Mouse (Mus musculus): ENCODE measurements around the gene Ntrk3. TPM values are rescaled to one million over a fixed set of nuclear protein-coding genes. Genes with fewer than 3 reads are reported as not detected.

Ntrk3 gene
- polyA plus RNA-seq, 1 experiment: 9.7 TPM

DNA sequence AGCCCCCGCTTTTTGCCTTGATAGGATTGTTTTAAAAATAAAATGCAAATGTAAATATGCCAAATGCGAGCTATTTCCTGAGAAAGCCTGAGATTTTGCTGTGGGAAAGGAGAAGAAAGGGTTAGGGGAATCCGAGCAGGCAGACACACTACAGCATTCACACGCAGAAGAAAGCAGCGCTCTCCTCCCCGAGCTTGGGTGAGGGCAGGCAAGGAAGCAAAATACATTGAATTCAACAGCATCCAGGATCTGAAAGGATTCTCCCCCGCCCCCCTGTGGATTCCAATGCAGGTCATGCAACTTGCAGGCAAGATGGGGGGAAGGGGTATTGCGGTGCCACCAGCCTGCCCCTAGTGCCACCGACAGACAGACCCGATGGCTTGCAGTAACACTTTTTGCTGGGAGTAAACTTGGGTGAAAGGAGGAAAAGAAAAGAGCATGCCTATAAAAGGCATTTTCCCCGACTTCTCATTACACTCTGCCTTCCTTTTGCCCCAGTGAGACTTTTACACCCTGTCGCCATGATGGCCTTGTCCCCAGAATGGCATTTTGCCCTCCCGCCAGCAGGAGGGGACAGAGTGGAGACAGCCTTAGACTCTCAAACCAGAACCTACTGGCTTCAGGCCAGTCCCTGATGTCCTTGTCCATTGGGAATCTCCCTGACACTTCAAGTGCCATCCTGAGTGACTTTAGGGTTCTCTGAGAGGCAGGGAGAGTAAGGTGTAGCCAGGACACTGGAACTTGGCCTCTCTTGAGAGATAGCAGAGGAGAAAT is 158.2 kb downstream of the Ntrk3 start:
- DNase-seq: no peak
- no peak for TF ChIP-seq POLR2A (IDR thresholded peaks at IDR 0.05; ENCODE audit: low read depth, low read length)
- TF ChIP-seq CTCF (conservative IDR thresholded peaks at IDR 0.05; ENCODE audit: insufficient read depth, insufficient read length, low read depth, low read length): 0 out of 2 replicates have a peak, but pooled peaks have one; percentile 15
- 0 out of 2 replicates have a peak, but pooled peaks cover 2% of the 10 kb centered on the region for H3K4me1 ChIP-seq (ENCODE audit: control insufficient read depth, insufficient read depth, low read length)
- no peaks in the 10 kb centered on the region for H3K36me3 ChIP-seq (ENCODE audit: control insufficient read depth, insufficient read depth, low read length)
- no peak overlapping the region for H3K27ac ChIP-seq (ENCODE audit: insufficient read depth, low read depth, low read length)
- WGBS: 9% methylated on average over 13 of the region's 13 CpGs
- H3K4me3 ChIP-seq (ENCODE audit: insufficient read depth, low read depth, low read length): no peak overlapping the region
- no peaks in the 10 kb centered on the region; the same call in none of the 2 replicates for H3K27me3 ChIP-seq (replicated peaks; ENCODE audit: control insufficient read depth, insufficient read depth, low read length)

DNA sequence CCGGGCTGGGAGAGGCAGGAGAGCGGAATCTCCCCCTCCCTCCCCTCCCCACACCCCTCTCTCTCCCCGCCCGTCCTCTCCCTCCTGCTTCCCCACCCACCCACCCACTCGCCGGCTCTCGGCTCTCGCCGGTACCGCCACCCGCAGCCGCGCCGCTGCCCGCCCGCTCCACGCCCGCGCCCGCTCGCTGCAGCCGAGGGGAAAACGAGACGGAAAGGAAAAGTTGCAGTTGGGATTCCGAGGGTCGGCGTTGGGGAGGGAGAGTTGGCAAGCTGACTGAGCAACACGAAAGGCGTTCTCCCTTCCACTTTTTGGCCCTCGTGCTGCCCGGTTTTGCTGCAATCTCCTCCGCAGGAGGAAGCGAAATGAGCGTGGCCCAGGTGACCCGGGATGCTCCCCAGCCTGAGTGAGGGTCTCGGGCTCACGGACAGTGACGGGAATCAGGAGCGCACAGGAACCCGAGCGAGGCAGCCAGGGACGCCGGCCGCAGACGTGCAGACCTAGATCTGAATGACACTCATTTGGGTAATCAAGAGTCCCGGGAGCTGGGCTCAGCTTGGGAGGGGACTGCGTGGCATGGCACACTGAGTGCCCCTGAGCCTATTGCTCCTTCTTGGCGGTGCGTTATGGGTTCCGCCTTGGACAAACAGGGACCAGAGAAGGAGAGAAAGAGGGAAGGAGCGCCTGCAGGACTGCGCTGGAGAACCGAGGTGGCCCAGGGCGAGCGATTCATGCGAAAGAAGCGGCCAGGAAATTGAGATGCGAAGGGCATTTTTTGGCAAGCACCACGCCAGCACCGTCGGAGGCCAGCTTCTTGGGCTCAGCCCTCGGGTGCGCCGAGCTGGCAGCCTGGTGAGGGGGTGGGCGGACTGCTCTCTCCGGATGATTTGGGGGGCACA is 159.1 kb downstream of the Ntrk3 start:
- Histone ChIP-seq H3K4me3 (ENCODE audit: insufficient read depth, low read depth, low read length) (peak overlapping the region; percentile 46), H3K27me3 (replicated peaks; ENCODE audit: control insufficient read depth, insufficient read depth, low read length) (no peaks in the 10 kb centered on the region; the same call in none of the 2 replicates), H3K36me3 (ENCODE audit: control insufficient read depth, insufficient read depth, low read length) (no peaks in the 10 kb centered on the region), H3K27ac (ENCODE audit: insufficient read depth, low read depth, low read length) (no peak overlapping the region), H3K4me1 (ENCODE audit: control insufficient read depth, insufficient read depth, low read length) (0 out of 2 replicates have a peak, but pooled peaks cover 2% of the 10 kb centered on the region)
- TF ChIP-seq POLR2A (IDR thresholded peaks at IDR 0.05; ENCODE audit: low read depth, low read length) (no peak), CTCF (conservative IDR thresholded peaks at IDR 0.05; ENCODE audit: insufficient read depth, insufficient read length, low read depth, low read length) (no peak)
- 1% methylated on average over 52 of the region's 66 CpGs for WGBS
- no peak for DNase-seq

DNA sequence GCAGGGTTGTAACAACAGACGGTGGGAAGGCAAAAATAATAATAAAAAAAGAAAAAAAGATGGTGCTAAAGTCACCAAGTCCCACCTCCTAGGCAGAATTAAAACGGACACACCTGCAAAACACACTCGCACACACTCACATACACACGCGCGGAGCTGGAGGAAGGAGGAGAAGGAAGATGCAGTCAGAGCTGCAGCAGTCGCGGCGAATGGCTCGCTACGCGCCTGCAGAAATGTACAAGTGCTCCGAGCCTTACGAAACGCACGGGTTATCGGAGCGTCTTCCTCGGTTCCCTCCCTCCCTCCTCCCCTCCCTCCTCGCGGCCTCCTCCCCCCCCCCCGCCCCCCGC is 159.7 kb downstream of the Ntrk3 start:
- Histone ChIP-seq H3K4me1 (ENCODE audit: control insufficient read depth, insufficient read depth, low read length) (0 out of 2 replicates have a peak, but pooled peaks cover 2% of the 10 kb centered on the region), H3K4me3 (ENCODE audit: insufficient read depth, low read depth, low read length) (peak overlapping the region; percentile 11; the same call in 1 of the 2 replicates), H3K36me3 (ENCODE audit: control insufficient read depth, insufficient read depth, low read length) (no peaks in the 10 kb centered on the region), H3K27me3 (replicated peaks; ENCODE audit: control insufficient read depth, insufficient read depth, low read length) (no peaks in the 10 kb centered on the region; the same call in none of the 2 replicates), H3K27ac (ENCODE audit: insufficient read depth, low read depth, low read length) (no peak overlapping the region)
- under 1% methylated on average over 19 of the region's 23 CpGs for WGBS
- no peak for DNase-seq
- no peak for TF ChIP-seq POLR2A (IDR thresholded peaks at IDR 0.05; ENCODE audit: low read depth, low read length)
- TF ChIP-seq CTCF (conservative IDR thresholded peaks at IDR 0.05; ENCODE audit: insufficient read depth, insufficient read length, low read depth, low read length): no peak

DNA sequence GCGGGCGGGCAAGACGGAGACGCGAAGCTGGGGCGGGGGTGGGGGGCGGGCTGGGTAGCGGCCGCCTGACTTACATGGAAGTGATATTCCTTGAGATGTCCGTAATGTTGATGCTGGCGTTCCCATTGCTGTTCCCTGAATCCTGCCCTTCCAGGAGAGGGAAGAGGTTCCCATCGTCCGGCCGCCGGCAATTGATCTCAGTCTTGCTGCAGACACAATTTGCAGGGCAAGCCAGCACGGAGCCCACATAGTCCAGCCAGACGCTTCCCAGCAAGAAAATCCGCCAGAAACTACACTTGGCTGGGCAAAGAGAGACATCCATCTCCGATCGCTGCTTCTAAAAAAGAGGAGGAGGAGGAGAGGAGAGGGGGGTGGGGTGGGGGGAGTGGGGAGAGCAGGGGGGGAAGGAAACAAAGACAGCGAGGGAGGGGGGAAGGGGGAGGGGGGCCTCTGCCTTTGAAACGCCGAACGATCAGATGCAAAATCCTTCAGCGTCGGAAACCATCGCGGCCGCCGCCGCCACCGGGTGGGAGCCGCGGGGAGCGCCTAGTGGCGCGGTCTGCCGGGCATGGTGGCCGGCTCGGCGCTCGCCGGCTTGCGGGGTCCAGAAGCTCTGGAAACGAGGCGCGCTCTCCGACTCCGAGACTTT is 160.2 kb downstream of the Ntrk3 start:
- Histone ChIP-seq H3K4me3 (ENCODE audit: insufficient read depth, low read depth, low read length) (peak overlapping the region; percentile 30), H3K27me3 (replicated peaks; ENCODE audit: control insufficient read depth, insufficient read depth, low read length) (no peaks in the 10 kb centered on the region; the same call in none of the 2 replicates)

DNA sequence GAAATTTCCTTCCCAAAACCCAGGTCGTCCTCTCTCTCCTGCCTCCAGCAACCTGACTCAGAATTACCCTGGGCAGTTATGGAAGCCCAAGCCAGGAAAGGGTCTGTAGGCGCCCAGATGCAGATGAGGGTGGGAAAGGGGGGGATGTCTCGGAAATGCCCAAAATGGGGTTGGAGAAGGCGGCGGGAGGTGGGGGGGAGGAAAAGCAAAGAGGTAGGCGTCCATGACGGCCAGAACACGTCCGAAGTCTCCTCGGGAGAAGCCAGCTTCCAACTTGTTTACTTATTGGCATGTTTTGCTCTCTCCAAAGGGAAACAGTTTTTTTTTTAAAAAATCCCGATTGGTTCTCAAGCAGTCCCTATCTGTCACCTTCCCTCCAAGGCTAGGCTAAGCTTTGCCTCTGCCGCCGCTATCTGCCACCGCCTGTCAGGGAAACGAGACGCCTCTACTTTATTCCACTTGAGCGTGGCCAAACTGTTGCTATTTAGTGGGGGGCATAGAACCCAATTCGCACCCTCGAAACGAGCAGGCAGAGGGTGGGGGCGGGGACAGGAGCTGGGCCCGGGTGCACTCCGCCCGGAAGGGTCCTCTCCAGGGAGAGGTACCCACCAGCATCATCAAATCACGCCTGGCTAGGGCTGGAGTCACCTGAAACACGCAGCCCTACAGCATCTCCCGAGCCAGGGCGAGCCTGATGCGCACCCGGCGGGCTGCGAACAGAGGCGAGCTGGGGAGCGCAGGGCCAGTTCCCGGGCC is 160.9 kb downstream of the Ntrk3 start:
- no peaks in the 10 kb centered on the region for H3K36me3 ChIP-seq (ENCODE audit: control insufficient read depth, insufficient read depth, low read length)
- 5% methylated on average over 35 of the region's 35 CpGs for WGBS
- H3K4me1 ChIP-seq (ENCODE audit: control insufficient read depth, insufficient read depth, low read length): 0 out of 2 replicates have a peak, but pooled peaks cover 2% of the 10 kb centered on the region
- TF ChIP-seq POLR2A (IDR thresholded peaks at IDR 0.05; ENCODE audit: low read depth, low read length): no peak
- TF ChIP-seq CTCF (conservative IDR thresholded peaks at IDR 0.05; ENCODE audit: insufficient read depth, insufficient read length, low read depth, low read length): no peak
- H3K27me3 ChIP-seq (replicated peaks; ENCODE audit: control insufficient read depth, insufficient read depth, low read length): no peaks in the 10 kb centered on the region; the same call in none of the 2 replicates
- no peak overlapping the region for H3K4me3 ChIP-seq (ENCODE audit: insufficient read depth, low read depth, low read length)
- H3K27ac ChIP-seq (ENCODE audit: insufficient read depth, low read depth, low read length): no peak overlapping the region
- DNase-seq: no peak

More for the DNA sequence above, 160.2 kb downstream of the Ntrk3 start:
- no peak for DNase-seq
- H3K27ac ChIP-seq (ENCODE audit: insufficient read depth, low read depth, low read length): no peak overlapping the region
- H3K4me1 ChIP-seq (ENCODE audit: control insufficient read depth, insufficient read depth, low read length): 0 out of 2 replicates have a peak, but pooled peaks cover 2% of the 10 kb centered on the region
- no peak for TF ChIP-seq POLR2A (IDR thresholded peaks at IDR 0.05; ENCODE audit: low read depth, low read length)
- no peak for TF ChIP-seq CTCF (conservative IDR thresholded peaks at IDR 0.05; ENCODE audit: insufficient read depth, insufficient read length, low read depth, low read length)
- under 1% methylated on average over 48 of the region's 49 CpGs for WGBS
- no peaks in the 10 kb centered on the region for H3K36me3 ChIP-seq (ENCODE audit: control insufficient read depth, insufficient read depth, low read length)

DNA sequence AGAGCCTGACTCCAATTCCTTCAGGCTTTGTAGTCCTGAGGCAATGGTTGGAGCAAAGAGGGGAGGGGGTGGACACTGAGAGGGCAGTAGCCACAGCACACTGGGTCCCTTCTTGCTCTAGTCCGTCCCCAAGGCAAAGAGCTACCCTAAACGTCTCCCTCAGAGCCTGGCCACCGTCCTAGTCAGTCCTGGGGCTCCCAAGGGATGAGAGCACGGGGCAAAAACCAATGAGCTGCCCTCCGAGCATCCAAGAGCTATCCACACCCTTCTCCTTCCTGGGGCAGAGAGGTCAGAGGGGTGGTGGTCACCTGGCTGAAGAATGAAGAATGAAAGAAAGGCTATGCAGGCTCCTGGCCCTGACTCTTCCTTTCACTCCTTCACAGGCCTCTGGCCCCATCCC is 161.6 kb downstream of the Ntrk3 start:
- Histone ChIP-seq H3K36me3 (ENCODE audit: control insufficient read depth, insufficient read depth, low read length) (no peaks in the 10 kb centered on the region), H3K4me3 (ENCODE audit: insufficient read depth, low read depth, low read length) (no peak overlapping the region), H3K27me3 (replicated peaks; ENCODE audit: control insufficient read depth, insufficient read depth, low read length) (no peaks in the 10 kb centered on the region; the same call in none of the 2 replicates), H3K4me1 (ENCODE audit: control insufficient read depth, insufficient read depth, low read length) (0 out of 2 replicates have a peak, but pooled peaks cover 2% of the 10 kb centered on the region), H3K27ac (ENCODE audit: insufficient read depth, low read depth, low read length) (no peak overlapping the region)
- TF ChIP-seq POLR2A (IDR thresholded peaks at IDR 0.05; ENCODE audit: low read depth, low read length): no peak
- TF ChIP-seq CTCF (conservative IDR thresholded peaks at IDR 0.05; ENCODE audit: insufficient read depth, insufficient read length, low read depth, low read length): no peak
- 41% methylated on average over 5 of the region's 5 CpGs for WGBS
- DNase-seq: no peak
